Mouse (Mus musculus): ENCODE results near the gene Nlgn2. TPM values are rescaled to one million over a fixed set of nuclear protein-coding genes. Genes with fewer than 3 reads are reported as not detected.
A peak's percentile ranks its signal among the peaks of the same experiment; 100 is the strongest.
"Not testable (repeated sequence)": the region's sequence is repeated elsewhere in the genome, so short reads cannot be mapped to it uniquely, and the experiment has no call there.

The Nlgn2 gene
- polyA plus RNA-seq, 1 experiment from 2014 or later, result 0.75 TPM

- H3K9me3 ChIP-seq (replicated peaks); DNase-seq; H3K4me3 ChIP-seq (replicated peaks); H3K36me3 ChIP-seq: not testable (repeated sequence)
- H3K9ac ChIP-seq, result peak overlapping the region; percentile 74
- H3K4me1 ChIP-seq (replicated peaks), result peaks cover 49% of the 10 kb centered on the region
- ATAC-seq (ENCODE audit: low read depth), result peak; percentile 66
- H3K27ac ChIP-seq, result peak overlapping the region; percentile 89
- WGBS (ENCODE audit: insufficient replicate concordance), result 67% methylated on average over 3 of the region's 3 CpGs
- H3K4me2 ChIP-seq, result peak overlapping the region; percentile 56
- peaks cover 12% of the 10 kb centered on the region for H3K27me3 ChIP-seq
These were observed 26.1 kb upstream of the Nlgn2 start for GRCm38 (mm10) chr11:69863729-69864128.

GRCm38 (mm10) chr11:69858113-69858998, 20.8 kb upstream of the Nlgn2 start, which contains the start of gene Tnk1:
Gene Tnk1 (minus strand): TSS chr11:69858730.
- peaks cover 25% of the 10 kb centered on the region for H3K27me3 ChIP-seq
- H3K4me3 ChIP-seq (replicated peaks), result no peak within 1 kb of the TSS
- H3K4me2 ChIP-seq, result peak within 1 kb of the TSS; percentile 8; the same call in 1 of the 2 replicates
- no peaks in the 10 kb centered on the region for H3K9me3 ChIP-seq (replicated peaks)
- 38% methylated on average over 30 of the region's 30 CpGs for WGBS (ENCODE audit: insufficient replicate concordance)
- no peak for DNase-seq
- no peak within 1 kb of the TSS for H3K9ac ChIP-seq
- no peaks in the 10 kb centered on the region for H3K36me3 ChIP-seq
- no peak within 1 kb of the TSS for H3K27ac ChIP-seq
- peaks cover 39% of the 10 kb centered on the region for H3K4me1 ChIP-seq (replicated peaks)
- no peak for ATAC-seq (ENCODE audit: low read depth)

GRCm38 (mm10) chr11:69855347-69855746, 17.8 kb upstream of the Nlgn2 start:
- Histone ChIP-seq H3K9me3 (replicated peaks) (no peaks in the 10 kb centered on the region), H3K4me3 (replicated peaks) (peak overlapping the region; percentile 35; the same call in 1 of the 2 replicates), H3K4me1 (replicated peaks) (peaks cover 64% of the 10 kb centered on the region), H3K27me3 (peaks cover 25% of the 10 kb centered on the region), H3K9ac (peak overlapping the region; percentile 70), H3K27ac (peak overlapping the region; percentile 99), H3K36me3 (peaks cover 23% of the 10 kb centered on the region), H3K4me2 (peak overlapping the region; percentile 61)
- ATAC-seq (ENCODE audit: low read depth) (peak; percentile 35), DNase-seq (peak; percentile 70)
- 19% methylated on average over 16 of the region's 16 CpGs for WGBS (ENCODE audit: insufficient replicate concordance)

- peak overlapping the region; percentile 99 for H3K27ac ChIP-seq
- DNase-seq, result no peak
- peaks cover 29% of the 10 kb centered on the region for H3K36me3 ChIP-seq
- no peaks in the 10 kb centered on the region for H3K9me3 ChIP-seq (replicated peaks)
- H3K27me3 ChIP-seq, result peaks cover 21% of the 10 kb centered on the region
- H3K4me3 ChIP-seq (replicated peaks), result peak overlapping the region; percentile 35
- H3K4me2 ChIP-seq, result peak overlapping the region; percentile 61
- H3K4me1 ChIP-seq (replicated peaks), result peaks cover 70% of the 10 kb centered on the region
- 54% methylated on average over 10 of the region's 10 CpGs for WGBS (ENCODE audit: insufficient replicate concordance)
- peak overlapping the region; percentile 70 for H3K9ac ChIP-seq
- ATAC-seq (ENCODE audit: low read depth), result no peak
These were observed 17.1 kb upstream of the Nlgn2 start for GRCm38 (mm10) chr11:69854680-69855079.

GRCm38 (mm10) chr11:69853994-69854393, 16.4 kb upstream of the Nlgn2 start:
- no peaks in the 10 kb centered on the region for H3K9me3 ChIP-seq (replicated peaks)
- DNase-seq, result peak; percentile 95
- peak overlapping the region; percentile 76 for H3K9ac ChIP-seq
- peaks cover 36% of the 10 kb centered on the region for H3K36me3 ChIP-seq
- peak overlapping the region; percentile 43 for H3K4me3 ChIP-seq (replicated peaks)
- peak overlapping the region; percentile 67 for H3K4me2 ChIP-seq
- WGBS (ENCODE audit: insufficient replicate concordance), result 15% methylated on average over 7 of the region's 7 CpGs
- peaks cover 16% of the 10 kb centered on the region for H3K27me3 ChIP-seq
- peaks cover 77% of the 10 kb centered on the region for H3K4me1 ChIP-seq (replicated peaks)
- ATAC-seq (ENCODE audit: low read depth), result peak; percentile 92
- H3K27ac ChIP-seq, result peak overlapping the region; percentile 99

- 58% methylated on average over 8 of the region's 8 CpGs for WGBS (ENCODE audit: insufficient replicate concordance)
- H3K4me3 ChIP-seq (replicated peaks), result no peak overlapping the region
- no peaks in the 10 kb centered on the region for H3K9me3 ChIP-seq (replicated peaks)
- peak overlapping the region; percentile 30; the same call in 1 of the 2 replicates for H3K9ac ChIP-seq
- no peak for ATAC-seq (ENCODE audit: low read depth)
- peaks cover 51% of the 10 kb centered on the region for H3K36me3 ChIP-seq
- no peaks in the 10 kb centered on the region for H3K27me3 ChIP-seq
- H3K27ac ChIP-seq, result peak overlapping the region; percentile 99
- DNase-seq, result no peak
- peak overlapping the region; percentile 17; the same call in 1 of the 2 replicates for H3K4me2 ChIP-seq
- peaks cover 93% of the 10 kb centered on the region for H3K4me1 ChIP-seq (replicated peaks)
These were observed 13.2 kb upstream of the Nlgn2 start for GRCm38 (mm10) chr11:69850754-69851153.

- H3K27me3 ChIP-seq, result no peaks in the 10 kb centered on the region
- H3K4me1 ChIP-seq (replicated peaks), result peaks cover 92% of the 10 kb centered on the region
- H3K4me3 ChIP-seq (replicated peaks), result no peak overlapping the region
- 83% methylated on average over 15 of the region's 15 CpGs for WGBS (ENCODE audit: insufficient replicate concordance)
- no peak overlapping the region for H3K9ac ChIP-seq
- H3K9me3 ChIP-seq (replicated peaks), result no peaks in the 10 kb centered on the region
- DNase-seq (no peak), ATAC-seq (ENCODE audit: low read depth) (no peak)
- no peak overlapping the region for H3K4me2 ChIP-seq
- peak overlapping the region; percentile 99 for H3K27ac ChIP-seq
- peaks cover 51% of the 10 kb centered on the region for H3K36me3 ChIP-seq
These were observed 12.3 kb upstream of the Nlgn2 start for GRCm38 (mm10) chr11:69849884-69850283.

- H3K4me1 ChIP-seq (replicated peaks), result peaks cover 87% of the 10 kb centered on the region
- WGBS (ENCODE audit: insufficient replicate concordance), result 72% methylated on average over 9 of the region's 9 CpGs
- DNase-seq (no peak), ATAC-seq (ENCODE audit: low read depth) (no peak)
- no peak overlapping the region for H3K4me2 ChIP-seq
- peak overlapping the region; percentile 99 for H3K27ac ChIP-seq
- no peak overlapping the region for H3K4me3 ChIP-seq (replicated peaks)
- peaks cover 51% of the 10 kb centered on the region for H3K36me3 ChIP-seq
- H3K9me3 ChIP-seq (replicated peaks), result no peaks in the 10 kb centered on the region
- no peaks in the 10 kb centered on the region for H3K27me3 ChIP-seq
- peak overlapping the region; percentile 19; the same call in 1 of the 2 replicates for H3K9ac ChIP-seq
These were observed 11.5 kb upstream of the Nlgn2 start for GRCm38 (mm10) chr11:69849128-69849527.

- H3K4me1 ChIP-seq (replicated peaks), result peaks cover 86% of the 10 kb centered on the region
- peak overlapping the region; percentile 90 for H3K9ac ChIP-seq
- 93% methylated on average over 6 of the region's 6 CpGs for WGBS (ENCODE audit: insufficient replicate concordance)
These were observed 10.4 kb upstream of the Nlgn2 start for GRCm38 (mm10) chr11:69848021-69848420.

GRCm38 (mm10) chr11:69846738-69847688, 9.4 kb upstream of the Nlgn2 start:
- Histone ChIP-seq H3K4me1 (replicated peaks) (peaks cover 81% of the 10 kb centered on the region), H3K9ac (peak overlapping the region; percentile 90), H3K9me3 (replicated peaks) (no peaks in the 10 kb centered on the region), H3K36me3 (peaks cover 43% of the 10 kb centered on the region), H3K27ac (peak overlapping the region; percentile 99), H3K4me3 (replicated peaks) (peak overlapping the region; percentile 79), H3K27me3 (no peaks in the 10 kb centered on the region), H3K4me2 (peak overlapping the region; percentile 94)
- DNase-seq (peak; percentile 65), ATAC-seq (ENCODE audit: low read depth) (peak; percentile 66)
- 13% methylated on average over 37 of the region's 37 CpGs for WGBS (ENCODE audit: insufficient replicate concordance)

More at GRCm38 (mm10) chr11:69848021-69848420, 10.4 kb upstream of the Nlgn2 start:
- Histone ChIP-seq H3K4me2 (peak overlapping the region; percentile 94), H3K27me3 (no peaks in the 10 kb centered on the region), H3K36me3 (peaks cover 51% of the 10 kb centered on the region), H3K9me3 (replicated peaks) (no peaks in the 10 kb centered on the region), H3K4me3 (replicated peaks) (peak overlapping the region; percentile 79), H3K27ac (peak overlapping the region; percentile 99)
- DNase-seq (no peak), ATAC-seq (ENCODE audit: low read depth) (no peak)
